Mouse (Mus musculus) stomach, embryonic 14.5 days (tissue): ENCODE measurements around the gene Frg2f1. TPM values are rescaled to one million over a fixed set of nuclear protein-coding genes. Genes with fewer than 3 reads are reported as not detected.

ENCODE experiments used
- ATAC-seq: fragments of 200-750 bp; cut with Nextera tagmentation; 2 replicates; pipeline ENCODE4 v1.8.0; 2017; ENCODE audit warnings: low read depth, moderate TSS enrichment; ENCODE audit not compliant: insufficient number of reproducible peaks, insufficient read depth, low FRiP score
- H3K27ac ChIP-seq: fragments of 300-500 bp; sonication (generic); 2 replicates; pipeline ENCODE4 v1.5.1; 2014; ENCODE audit warnings: mild to moderate bottlenecking, low read length, moderate library complexity, mixed read lengths
- H3K27me3 ChIP-seq: fragments of 300-500 bp; sonication (generic); 2 replicates; pipeline ENCODE4 v1.6.1; 2014; ENCODE audit warnings: low read length, control low read depth, mixed read lengths; ENCODE audit not compliant: control insufficient read depth, insufficient read depth
- H3K36me3 ChIP-seq: fragments of 300-500 bp; sonication (generic); 2 replicates; pipeline ENCODE4 v1.6.1; 2014; ENCODE audit warnings: mild to moderate bottlenecking, control low read depth, low read length, moderate library complexity, mixed read lengths; ENCODE audit not compliant: control insufficient read depth, insufficient read depth
- H3K4me1 ChIP-seq: fragments of 300-500 bp; sonication (generic); 2 replicates; pipeline ENCODE4 v1.6.1; 2014; ENCODE audit warnings: low read length, control low read depth, mixed read lengths; ENCODE audit not compliant: control insufficient read depth, insufficient read depth
- H3K4me2 ChIP-seq: fragments of 300-500 bp; sonication (generic); replicated peaks from 2 replicates; pipeline ENCODE4 v1.6.1; 2014; ENCODE audit warnings: low read depth, low read length, control low read depth
- H3K4me3 ChIP-seq: fragments of 300-500 bp; sonication (generic); 2 replicates; pipeline ENCODE4 v1.5.1; 2014; ENCODE audit warnings: low read depth, low read length, control low read depth
- H3K9ac ChIP-seq: fragments of 300-500 bp; sonication (generic); replicated peaks from 2 replicates; pipeline ENCODE4 v1.6.1; 2014; ENCODE audit warnings: low read depth, mild to moderate bottlenecking, control low read depth, low read length, moderate library complexity, mixed read lengths
- H3K9me3 ChIP-seq: fragments of 300-500 bp; sonication (generic); 2 replicates; pipeline ENCODE4 v1.6.1; 2016; ENCODE audit warnings: low read depth, low read length, control low read depth; ENCODE audit not compliant: control insufficient read depth
- WGBS: fragments of 180-500 bp; shearing (Covaris S2); extraction: QIAGEN DNeasy Blood & Tissue Kit; methylation state at CpG from one replicate; pipeline ENCODE4 v1.1.7; 2014; 5-methylcytosine and 5-hydroxymethylcytosine counted together
- polyA plus RNA-seq: library from polyadenylated mRNA; unstranded; fragments of >200 nt; fragmentation: Nextera tagmentation; extraction: Ambion mirVana; gene quantifications from 2 replicates; pipeline ENCODE4 v1.2.1, GENCODE M21; 2014

Frg2f1 gene
- polyA plus RNA-seq, 1 experiment from 2014 or later: 3.8 TPM

DNA sequence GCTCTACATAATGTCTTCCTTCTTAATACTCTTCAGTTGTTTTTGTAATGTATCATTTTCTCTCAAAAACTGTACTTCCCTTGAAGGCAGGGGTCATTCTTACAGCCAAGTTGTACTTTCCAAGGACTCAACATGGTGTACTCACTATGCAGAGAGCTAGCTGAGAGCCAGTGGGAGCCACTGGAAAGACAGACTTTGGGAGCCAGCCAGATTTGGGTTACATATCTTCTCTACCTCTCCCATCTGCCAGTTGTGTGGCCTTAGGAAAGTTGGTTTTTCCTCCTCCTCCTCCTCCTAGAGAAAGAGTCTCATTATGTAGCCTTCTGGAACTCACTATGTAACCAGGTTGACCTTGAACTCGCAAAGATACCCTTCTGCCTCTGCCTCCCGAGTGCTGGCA is 14.9 kb downstream of the Frg2f1 start:
- H3K36me3 ChIP-seq: no peaks in the 10 kb centered on the region
- no peaks in the 10 kb centered on the region for H3K9me3 ChIP-seq
- H3K4me3 ChIP-seq: no peak overlapping the region
- H3K4me1 ChIP-seq: no peaks in the 10 kb centered on the region
- H3K9ac ChIP-seq: no peak overlapping the region
- no peaks in the 10 kb centered on the region for H3K27me3 ChIP-seq
- no peak overlapping the region for H3K4me2 ChIP-seq
- WGBS: 84% methylated on average over 2 of the region's 2 CpGs
- ATAC-seq: no peak
- no peak overlapping the region for H3K27ac ChIP-seq

DNA sequence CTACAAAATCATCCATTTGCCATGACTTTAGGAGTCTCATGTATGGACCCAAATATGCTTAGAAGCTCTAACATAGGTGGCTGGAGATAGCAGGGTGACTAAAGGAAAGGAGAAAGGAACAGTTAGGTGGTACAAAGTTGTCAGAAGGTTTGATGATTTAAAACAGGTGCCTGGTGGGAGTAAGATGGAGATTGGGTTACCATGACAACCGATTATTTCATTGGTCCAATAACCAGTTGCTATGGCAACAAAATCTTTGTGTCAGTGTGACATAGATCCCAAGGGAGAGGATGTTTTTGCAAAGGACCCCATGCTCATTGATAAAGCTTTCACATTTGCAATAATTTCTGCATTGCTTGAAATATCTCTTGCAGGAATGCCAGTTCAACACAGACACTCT is 15.3 kb downstream of the Frg2f1 start:
- 82% methylated on average over 1 of the region's 1 CpGs for WGBS
- no peaks in the 10 kb centered on the region for H3K36me3 ChIP-seq
- no peaks in the 10 kb centered on the region for H3K4me1 ChIP-seq
- no peak overlapping the region for H3K27ac ChIP-seq
- H3K27me3 ChIP-seq: no peaks in the 10 kb centered on the region
- ATAC-seq: no peak
- no peak overlapping the region for H3K4me2 ChIP-seq
- no peak overlapping the region for H3K9ac ChIP-seq
- no peak overlapping the region for H3K4me3 ChIP-seq
- H3K9me3 ChIP-seq: no peaks in the 10 kb centered on the region

DNA sequence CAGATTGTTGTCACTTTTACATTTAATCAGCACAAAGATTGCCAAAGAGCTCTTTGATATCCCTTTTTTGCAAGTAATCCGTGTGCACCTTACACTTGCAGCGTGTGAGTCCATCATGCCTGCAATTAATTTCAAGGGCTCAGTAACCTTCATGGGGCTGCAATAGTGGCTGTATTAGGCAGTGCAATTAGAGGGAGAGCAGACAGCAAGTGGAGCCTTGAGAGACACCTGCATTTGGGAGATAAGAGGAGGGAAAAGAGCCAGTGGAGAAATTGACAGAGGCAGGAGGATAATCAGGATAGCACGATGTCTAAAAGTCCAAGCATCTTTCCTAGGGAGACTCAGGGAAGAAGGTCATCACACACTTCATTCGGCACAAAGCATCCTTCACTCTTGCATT is 15.8 kb downstream of the Frg2f1 start:
- no peak overlapping the region for H3K4me2 ChIP-seq
- no peaks in the 10 kb centered on the region for H3K9me3 ChIP-seq
- H3K27me3 ChIP-seq: no peaks in the 10 kb centered on the region
- H3K36me3 ChIP-seq: no peaks in the 10 kb centered on the region
- H3K27ac ChIP-seq: no peak overlapping the region
- H3K4me1 ChIP-seq: no peaks in the 10 kb centered on the region
- no peak for ATAC-seq
- no peak overlapping the region for H3K4me3 ChIP-seq
- WGBS: 74% methylated on average over 4 of the region's 4 CpGs
- H3K9ac ChIP-seq: no peak overlapping the region

DNA sequence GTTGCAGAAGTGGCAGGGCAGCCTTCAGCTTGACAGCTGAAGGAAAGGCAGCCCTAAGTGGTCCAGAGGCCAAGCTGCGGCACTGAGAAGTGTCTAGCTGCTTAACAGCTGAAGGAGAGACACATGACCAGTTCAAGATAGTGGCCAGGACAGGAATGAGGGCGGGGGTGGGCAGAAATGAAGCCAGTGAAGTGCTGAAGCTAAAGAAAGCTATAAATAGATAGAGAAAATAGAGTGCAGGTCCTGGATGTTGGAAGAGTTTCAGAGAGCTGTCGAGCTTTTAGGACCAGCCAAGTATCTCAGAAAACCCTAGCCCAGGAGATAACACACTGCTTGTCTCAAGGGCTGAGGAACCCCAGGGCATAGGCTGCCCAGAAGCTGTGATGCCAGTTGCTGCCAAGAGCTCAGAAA is 26.6 kb downstream of the Frg2f1 start:
- no peaks in the 10 kb centered on the region for H3K9me3 ChIP-seq
- H3K4me3 ChIP-seq: no peak overlapping the region
- H3K4me2 ChIP-seq: no peak overlapping the region
- H3K36me3 ChIP-seq: no peaks in the 10 kb centered on the region
- ATAC-seq: no peak
- no peak overlapping the region for H3K27ac ChIP-seq
- H3K4me1 ChIP-seq: no peaks in the 10 kb centered on the region
- H3K9ac ChIP-seq: no peak overlapping the region
- no peaks in the 10 kb centered on the region for H3K27me3 ChIP-seq
- 51% methylated on average over 3 of the region's 3 CpGs for WGBS

DNA sequence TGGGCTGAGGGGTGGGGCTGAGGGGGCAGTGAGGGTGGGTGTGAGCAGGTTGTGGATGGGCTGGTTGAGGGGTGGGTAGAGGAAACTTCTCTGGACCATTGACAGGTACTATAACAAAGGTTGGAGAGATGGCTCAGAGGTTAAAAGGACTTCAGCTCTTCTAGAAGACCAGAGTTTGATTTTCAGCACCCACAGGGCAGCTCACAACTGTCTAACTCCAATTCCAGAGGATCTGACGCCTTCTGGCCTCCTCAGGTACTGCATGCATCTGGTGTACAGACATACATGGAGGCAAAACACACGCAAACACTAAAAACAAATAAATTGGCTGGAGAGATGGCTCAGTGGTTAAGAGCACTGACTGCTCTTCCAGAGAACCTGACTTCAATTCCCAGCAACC is 27.7 kb downstream of the Frg2f1 start:
- Histone ChIP-seq H3K9ac (no peak overlapping the region), H3K36me3 (no peaks in the 10 kb centered on the region), H3K27me3 (no peaks in the 10 kb centered on the region), H3K9me3 (no peaks in the 10 kb centered on the region), H3K27ac (no peak overlapping the region), H3K4me1 (no peaks in the 10 kb centered on the region), H3K4me3 (no peak overlapping the region), H3K4me2 (no peak overlapping the region)
- ATAC-seq: no peak
- 76% methylated on average over 2 of the region's 2 CpGs for WGBS

DNA sequence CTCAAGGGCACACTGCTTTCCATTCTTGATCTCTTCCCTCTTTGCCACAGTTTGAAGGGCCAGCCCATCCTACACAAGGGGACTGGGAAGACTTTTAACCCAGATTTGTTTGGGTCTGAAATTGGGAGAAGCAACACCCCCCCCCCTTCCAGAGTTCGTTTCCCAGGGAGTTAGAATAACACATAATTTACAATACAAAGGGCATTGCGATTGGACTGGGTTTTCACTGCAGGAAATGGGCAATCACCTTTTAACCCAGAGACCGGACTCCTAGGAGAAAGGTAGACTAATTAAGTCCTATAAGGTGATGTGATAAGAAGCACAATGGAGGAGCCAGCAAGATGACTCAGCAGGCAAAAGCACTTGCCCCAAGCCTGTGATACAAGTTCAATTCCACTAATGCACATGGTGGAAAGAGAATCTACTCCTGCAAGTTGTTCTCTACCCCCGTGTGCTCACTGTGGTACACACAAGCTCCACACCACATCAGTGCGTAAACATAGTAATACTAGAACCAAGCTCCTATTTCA is 40.9 kb downstream of the Frg2f1 start:
- H3K9ac ChIP-seq: no peak overlapping the region
- no peaks in the 10 kb centered on the region for H3K36me3 ChIP-seq
- no peak overlapping the region for H3K4me3 ChIP-seq
- H3K27ac ChIP-seq: no peak overlapping the region
- no peak for ATAC-seq
- no peaks in the 10 kb centered on the region for H3K9me3 ChIP-seq
- no peaks in the 10 kb centered on the region for H3K4me1 ChIP-seq
- no peaks in the 10 kb centered on the region for H3K27me3 ChIP-seq
- H3K4me2 ChIP-seq: no peak overlapping the region
- WGBS: 65% methylated on average over 5 of the region's 5 CpGs

DNA sequence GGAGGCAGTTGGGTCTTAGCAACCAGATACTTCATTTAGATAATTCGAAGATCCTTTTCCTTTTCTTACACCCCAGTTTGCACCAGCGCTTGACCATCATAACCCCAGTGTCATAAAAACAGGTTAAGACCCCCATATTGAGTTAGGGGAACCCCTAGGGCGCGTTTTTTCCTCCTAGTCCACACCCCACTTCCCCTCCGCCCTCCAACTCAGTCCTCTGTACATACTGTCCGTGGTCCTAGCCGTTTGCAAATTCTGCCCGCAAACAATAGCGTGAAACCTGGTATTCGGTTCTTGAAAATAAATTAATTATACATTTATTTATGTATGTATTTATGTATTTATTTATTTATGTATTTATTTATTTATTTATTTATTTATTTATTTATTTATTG is 46.4 kb downstream of the Frg2f1 start:
- 0 out of 2 replicates have a peak, but pooled peaks cover 5% of the 10 kb centered on the region for H3K27me3 ChIP-seq
- H3K9ac ChIP-seq: 0 out of 2 replicates have a peak overlapping the region, but pooled peaks have one; percentile 18
- no peak for ATAC-seq

DNA sequence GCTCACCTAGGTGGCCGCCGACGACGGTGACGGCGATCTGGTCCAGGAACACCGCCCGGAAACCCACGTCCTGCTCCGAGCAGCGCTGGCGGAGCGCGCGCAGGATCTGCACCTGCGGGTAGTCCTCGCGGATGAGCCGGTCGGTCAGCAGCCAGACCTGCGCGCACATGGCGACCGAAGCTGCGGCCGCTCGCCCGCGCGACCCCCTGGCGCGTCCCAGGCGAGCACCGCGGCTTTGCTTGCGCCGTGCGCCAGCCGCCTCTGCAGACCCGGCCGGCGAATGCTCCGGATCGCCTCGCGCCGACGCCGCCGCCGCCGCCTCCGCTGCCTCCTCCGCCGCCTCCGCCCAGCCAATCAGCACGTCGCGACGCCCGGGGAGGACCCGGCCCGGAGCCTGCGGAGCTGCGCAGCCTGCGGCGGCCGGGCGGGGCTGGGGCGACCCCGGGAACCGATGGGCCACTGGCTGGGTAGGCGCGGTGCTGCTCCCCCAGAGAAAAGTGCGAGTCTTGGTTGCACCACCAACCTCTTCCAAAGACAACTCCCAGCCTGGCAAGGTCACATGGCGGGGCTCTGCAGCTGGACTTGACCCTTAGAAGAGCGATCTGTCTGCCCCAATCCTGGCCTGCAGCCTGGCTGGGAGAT is 46.9 kb downstream of the Frg2f1 start, which contains the start of gene Rimkla:
Gene Rimkla (minus strand): TSS at position 338 of the 642 bp plus-strand sequence.
- Histone ChIP-seq H3K9me3 (peaks cover 3% of the 10 kb centered on the region; the same call in 1 of the 2 replicates), H3K4me3 (peak within 1 kb of the TSS; percentile 52), H3K27ac (no peak within 1 kb of the TSS), H3K27me3 (0 out of 2 replicates have a peak, but pooled peaks cover 5% of the 10 kb centered on the region), H3K36me3 (no peaks in the 10 kb centered on the region), H3K4me2 (peak within 1 kb of the TSS; percentile 83), H3K4me1 (no peaks in the 10 kb centered on the region), H3K9ac (peak within 1 kb of the TSS; percentile 18; the same call in 1 of the 2 replicates)
- peak; percentile 81 for ATAC-seq
- under 1% methylated on average over 69 of the region's 77 CpGs for WGBS

More for the DNA sequence above, 46.4 kb downstream of the Frg2f1 start:
- Histone ChIP-seq H3K27ac (no peak overlapping the region), H3K4me2 (peak overlapping the region; percentile 83), H3K36me3 (no peaks in the 10 kb centered on the region), H3K9me3 (peaks cover 3% of the 10 kb centered on the region; the same call in 1 of the 2 replicates), H3K4me1 (no peaks in the 10 kb centered on the region), H3K4me3 (peak overlapping the region; percentile 52)
- 36% methylated on average over 10 of the region's 10 CpGs for WGBS
